Mouse (Mus musculus) erythroblast, embryonic 14.5 days (primary cell): ENCODE results near the gene Ppp1r26. TPM values are rescaled to one million over a fixed set of nuclear protein-coding genes. Genes with fewer than 3 reads are reported as not detected.

Experiments
- H3K27me3 ChIP-seq: 2 replicates; pipeline ENCODE4 v1.6.1; 2012; ENCODE audit warnings: inconsistent platforms; ENCODE audit not compliant: control insufficient read depth
- H3K36me3 ChIP-seq: 2 replicates; pipeline ENCODE4 v1.6.1; 2012; ENCODE audit warnings: mild to moderate bottlenecking, inconsistent platforms; ENCODE audit not compliant: control insufficient read depth
- H3K4me1 ChIP-seq: 2 replicates; pipeline ENCODE4 v1.6.1; 2012; ENCODE audit warnings: inconsistent platforms; ENCODE audit not compliant: control insufficient read depth
- H3K4me3 ChIP-seq: replicated peaks from 2 replicates; pipeline ENCODE3; 2012; ENCODE audit warnings: moderate library complexity, mild to moderate bottlenecking, inconsistent platforms
- H3K9me3 ChIP-seq: 2 replicates; pipeline ENCODE4 v1.6.1; 2012; ENCODE audit warnings: low read length, inconsistent platforms, mixed read lengths; ENCODE audit not compliant: control insufficient read depth
- GATA1 ChIP-seq: IDR thresholded peaks from 2 replicates; pipeline ENCODE4 v1.6.1; 2012; ENCODE audit warnings: low read length, inconsistent platforms, mixed read lengths
- TAL1 ChIP-seq: IDR thresholded peaks from 3 replicates; pipeline ENCODE4 v1.6.1; 2012; ENCODE audit warnings: low read length, inconsistent platforms, mixed read lengths
- polyA plus RNA-seq: library from polyadenylated mRNA; stranded (reverse); fragments of >175 nt; gene quantifications from 2 replicates; pipeline ENCODE4 v1.2.3, GENCODE M21; 2012

Ppp1r26 gene
- polyA plus RNA-seq, 1 experiment: not detected

DNA sequence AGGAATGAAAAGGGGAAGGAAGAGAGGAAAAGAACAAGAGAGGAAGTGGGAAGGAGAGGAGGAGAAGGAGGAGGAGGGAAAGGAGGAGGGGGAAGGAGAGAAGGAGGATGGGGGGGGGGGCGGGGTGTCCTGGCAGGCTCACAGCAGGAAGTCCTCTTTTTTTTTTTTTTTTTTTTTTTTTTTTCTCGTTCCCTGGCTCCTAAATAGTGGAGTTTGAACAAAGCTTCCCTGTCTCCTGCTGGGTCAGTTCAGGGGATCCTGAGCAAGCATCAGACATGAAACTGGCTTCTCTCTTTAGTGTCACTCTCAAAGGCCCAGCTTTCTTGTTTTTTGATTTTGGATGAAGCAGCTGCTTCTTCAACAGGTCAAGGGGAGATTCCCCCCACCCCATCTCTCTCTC, 13.1 kb upstream of the Ppp1r26 start:
- Histone ChIP-seq H3K27me3 (no peaks in the 10 kb centered on the region), H3K4me1 (no peaks in the 10 kb centered on the region), H3K9me3 (peaks cover 4% of the 10 kb centered on the region; the same call in 1 of the 2 replicates), H3K36me3 (no peaks in the 10 kb centered on the region), H3K4me3 (no peak overlapping the region)
- TF ChIP-seq GATA1 (no peak), TAL1 (no peak)

DNA sequence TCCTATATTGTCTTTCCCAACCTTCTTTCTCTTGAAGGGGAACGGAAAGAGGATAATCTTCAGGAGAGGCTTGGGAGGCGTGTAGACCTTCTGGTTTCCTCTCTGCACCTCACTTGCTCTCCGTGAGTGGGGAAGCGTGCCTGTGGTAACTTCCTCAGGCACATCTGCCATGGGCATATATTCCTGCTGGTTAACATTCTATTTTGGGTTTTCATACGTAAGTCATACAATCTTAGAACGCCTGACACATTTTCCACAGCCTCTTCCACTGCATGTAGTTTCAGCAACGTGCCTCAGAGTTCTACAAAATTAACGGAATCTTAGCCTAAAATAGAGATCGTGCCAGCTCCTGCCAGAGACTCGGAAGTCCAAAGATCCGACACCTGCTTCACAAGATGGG, 11.2 kb upstream of the Ppp1r26 start:
- Histone ChIP-seq H3K9me3 (no peaks in the 10 kb centered on the region), H3K4me1 (no peaks in the 10 kb centered on the region), H3K36me3 (no peaks in the 10 kb centered on the region), H3K4me3 (no peak overlapping the region), H3K27me3 (no peaks in the 10 kb centered on the region)
- no peak for TF ChIP-seq GATA1
- TF ChIP-seq TAL1: no peak

DNA sequence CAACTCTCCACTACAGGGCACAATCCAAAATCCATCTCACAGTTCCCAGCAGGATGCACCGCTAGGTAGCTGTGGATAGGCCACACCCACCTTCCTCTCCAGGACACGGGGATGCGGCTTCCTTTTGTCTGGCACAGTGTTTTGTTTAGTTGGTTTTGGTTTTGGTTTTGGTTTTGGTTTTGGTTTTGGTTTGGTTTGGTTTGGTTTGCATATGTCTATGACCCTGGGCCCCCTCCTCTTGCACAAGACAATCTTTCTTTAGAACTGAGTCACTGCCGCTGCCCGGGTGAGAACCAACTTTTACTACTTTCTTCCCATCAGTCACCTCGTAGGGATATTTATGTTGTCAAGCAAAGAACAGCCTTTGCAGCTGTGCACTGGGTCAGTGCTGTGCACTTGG, 5.8 kb upstream of the Ppp1r26 start:
- H3K36me3 ChIP-seq: no peaks in the 10 kb centered on the region
- no peak for TF ChIP-seq GATA1
- no peak for TF ChIP-seq TAL1
- no peaks in the 10 kb centered on the region for H3K9me3 ChIP-seq
- no peak overlapping the region for H3K4me3 ChIP-seq
- peaks cover 11% of the 10 kb centered on the region for H3K27me3 ChIP-seq
- no peaks in the 10 kb centered on the region for H3K4me1 ChIP-seq

DNA sequence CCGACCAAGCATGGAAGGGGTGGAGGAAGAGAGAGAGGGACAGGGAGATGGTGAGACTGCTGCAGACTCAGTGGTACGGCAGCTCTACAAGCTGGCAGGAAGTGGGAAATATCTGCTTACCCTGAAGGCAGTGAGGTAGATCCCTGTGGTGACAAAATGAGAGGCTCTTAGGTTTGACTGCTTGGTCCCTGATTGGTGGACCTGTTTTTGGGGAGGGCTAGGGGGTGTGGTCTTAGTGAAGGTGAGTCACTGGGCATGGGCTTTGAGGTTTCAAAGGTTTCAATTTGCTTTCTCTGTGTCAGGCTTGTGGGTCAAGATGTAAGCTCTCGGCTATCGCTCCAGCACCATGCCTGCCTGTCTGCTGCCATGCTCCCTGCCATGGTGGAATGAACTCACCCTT, 1.5 kb upstream of the Ppp1r26 start:
- Histone ChIP-seq H3K9me3 (no peaks in the 10 kb centered on the region), H3K4me3 (no peak overlapping the region), H3K36me3 (no peaks in the 10 kb centered on the region), H3K27me3 (peaks cover 44% of the 10 kb centered on the region), H3K4me1 (no peaks in the 10 kb centered on the region)
- TF ChIP-seq TAL1: no peak
- TF ChIP-seq GATA1: no peak

DNA sequence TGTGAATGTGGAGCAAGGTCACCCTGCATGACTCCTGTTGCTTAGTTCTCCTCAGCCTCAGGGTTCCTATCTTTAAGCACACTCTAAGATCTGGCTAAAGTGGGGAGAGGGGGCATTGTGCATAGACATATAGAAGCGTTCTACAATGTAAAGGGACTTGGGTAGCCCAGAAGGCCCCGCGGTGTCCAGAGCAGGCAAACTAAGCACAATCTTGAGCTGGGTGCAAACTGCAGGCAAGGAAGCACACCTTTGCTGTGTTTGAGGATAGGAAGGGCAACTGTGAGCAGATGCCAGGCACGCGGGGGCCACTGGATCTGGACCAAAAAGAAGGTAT, 452 bp upstream of the Ppp1r26 start:
- H3K9me3 ChIP-seq: no peaks in the 10 kb centered on the region
- H3K27me3 ChIP-seq: peaks cover 44% of the 10 kb centered on the region
- no peaks in the 10 kb centered on the region for H3K4me1 ChIP-seq
- TF ChIP-seq TAL1 (no peak), GATA1 (no peak)
- no peaks in the 10 kb centered on the region for H3K36me3 ChIP-seq
- peak overlapping the region; percentile 37 for H3K4me3 ChIP-seq

DNA sequence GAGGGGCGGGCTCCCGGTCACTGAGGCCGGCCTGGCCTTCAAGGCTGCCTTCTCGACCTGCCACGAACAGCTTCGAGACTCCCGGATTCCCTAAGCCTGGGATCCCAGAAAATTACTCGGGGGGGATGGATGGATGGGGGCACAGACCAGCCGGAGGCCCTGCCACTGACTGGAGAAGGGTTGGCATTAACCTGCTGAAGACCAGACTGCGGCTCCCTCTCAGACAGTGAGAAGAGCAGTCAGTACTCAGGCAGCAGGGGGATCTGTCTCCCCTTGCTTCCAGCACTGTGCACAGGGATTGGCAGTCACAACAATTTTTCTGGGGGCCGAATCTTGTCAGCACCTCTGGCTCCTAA, 693 bp downstream of the Ppp1r26 start:
- Histone ChIP-seq H3K9me3 (no peaks in the 10 kb centered on the region), H3K4me3 (no peak overlapping the region), H3K27me3 (peaks cover 44% of the 10 kb centered on the region), H3K4me1 (no peaks in the 10 kb centered on the region), H3K36me3 (no peaks in the 10 kb centered on the region)
- TF ChIP-seq GATA1 (no peak), TAL1 (no peak)

DNA sequence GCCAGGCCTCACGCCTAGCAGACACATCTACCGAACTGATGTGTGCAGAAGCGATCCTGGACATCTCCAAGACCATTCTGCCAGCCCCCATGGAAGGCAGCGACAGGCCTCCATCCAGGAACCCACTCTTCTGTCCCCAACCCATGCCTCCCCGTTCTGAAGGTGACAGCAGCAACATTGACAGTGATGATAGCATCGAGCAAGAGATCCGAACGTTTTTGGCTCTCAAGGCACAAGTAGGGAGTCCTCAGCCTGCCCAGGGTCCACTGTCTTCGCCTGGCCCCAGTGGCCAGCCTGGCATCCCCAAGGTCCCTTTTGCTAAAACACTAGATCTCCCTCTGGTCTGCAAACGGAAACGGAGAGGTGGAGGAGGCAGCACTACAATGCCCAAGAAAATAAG, 5.1 kb downstream of the Ppp1r26 start:
- no peaks in the 10 kb centered on the region for H3K4me1 ChIP-seq
- no peaks in the 10 kb centered on the region for H3K9me3 ChIP-seq
- TF ChIP-seq TAL1 (no peak), GATA1 (no peak)
- no peaks in the 10 kb centered on the region for H3K36me3 ChIP-seq
- H3K27me3 ChIP-seq: peaks cover 24% of the 10 kb centered on the region
- no peak overlapping the region for H3K4me3 ChIP-seq

DNA sequence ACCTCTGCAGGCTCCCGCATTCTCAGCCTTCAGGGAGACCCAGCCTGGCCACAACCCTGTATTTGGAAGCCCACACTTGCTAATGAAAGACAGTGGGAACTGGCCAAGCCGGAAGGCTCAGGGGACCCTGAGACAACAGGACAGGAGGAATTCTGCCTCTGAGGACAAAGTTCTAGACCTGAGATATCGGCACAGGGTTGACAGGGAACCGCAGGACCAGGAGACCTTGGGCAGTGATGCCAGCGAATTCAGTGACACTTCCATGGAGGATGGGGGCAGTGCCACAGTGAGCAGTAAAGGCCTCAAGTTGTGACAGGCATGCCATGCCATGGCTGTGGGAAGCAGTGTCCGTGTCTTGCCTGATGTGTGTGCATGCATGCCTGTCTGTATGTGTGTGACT, 6.9 kb downstream of the Ppp1r26 start:
- peaks cover 6% of the 10 kb centered on the region for H3K27me3 ChIP-seq
- H3K36me3 ChIP-seq: no peaks in the 10 kb centered on the region
- TF ChIP-seq TAL1 (no peak), GATA1 (no peak)
- H3K4me1 ChIP-seq: no peaks in the 10 kb centered on the region
- no peaks in the 10 kb centered on the region for H3K9me3 ChIP-seq
- no peak overlapping the region for H3K4me3 ChIP-seq

DNA sequence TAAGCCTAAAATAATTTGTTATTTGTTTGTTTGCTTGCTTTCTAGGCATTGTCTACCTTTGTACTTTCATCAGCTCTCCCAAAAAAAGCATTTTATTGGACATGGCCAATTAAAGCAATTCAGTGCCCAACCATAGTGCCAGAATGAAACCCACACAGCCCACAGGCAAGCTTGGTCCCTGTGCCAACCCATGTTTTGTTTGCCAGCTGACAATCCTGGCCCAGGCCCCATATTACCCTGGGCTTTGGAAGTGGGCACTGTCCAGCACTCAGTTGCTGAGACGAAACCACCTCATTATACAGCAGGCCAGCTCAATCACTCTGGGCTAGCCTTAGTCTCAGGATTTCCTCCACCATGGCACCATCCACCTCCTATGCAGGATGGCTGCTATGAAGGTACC, 10.0 kb downstream of the Ppp1r26 start:
- no peaks in the 10 kb centered on the region for H3K9me3 ChIP-seq
- H3K4me3 ChIP-seq: no peak overlapping the region
- H3K36me3 ChIP-seq: no peaks in the 10 kb centered on the region
- no peak for TF ChIP-seq GATA1
- no peak for TF ChIP-seq TAL1
- peaks cover 2% of the 10 kb centered on the region; the same call in 1 of the 2 replicates for H3K27me3 ChIP-seq
- H3K4me1 ChIP-seq: no peaks in the 10 kb centered on the region

DNA sequence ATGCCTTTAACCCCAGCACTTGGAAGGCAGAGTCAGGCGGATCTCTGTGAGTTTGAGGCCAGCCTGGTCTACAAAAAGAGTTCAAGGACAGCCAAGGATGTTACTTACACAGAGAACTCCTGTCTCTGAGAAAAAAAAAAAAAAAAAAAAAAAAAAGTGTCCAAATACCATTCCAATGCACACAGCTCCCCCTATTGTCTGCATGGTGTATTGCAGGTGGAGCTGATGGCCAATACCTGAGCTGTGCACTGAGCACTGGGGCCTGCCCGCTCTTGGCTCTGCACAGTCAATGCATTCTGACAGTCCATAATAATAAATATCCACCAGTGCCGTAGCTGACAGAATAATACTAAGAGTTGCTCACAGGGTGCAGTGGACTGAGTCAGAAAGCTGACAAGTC, 17.3 kb downstream of the Ppp1r26 start:
- TF ChIP-seq TAL1: no peak
- no peak for TF ChIP-seq GATA1
- H3K4me3 ChIP-seq: no peak overlapping the region
- H3K4me1 ChIP-seq: peaks cover 13% of the 10 kb centered on the region
- peaks cover 2% of the 10 kb centered on the region for H3K36me3 ChIP-seq
- H3K27me3 ChIP-seq: peaks cover 39% of the 10 kb centered on the region
- H3K9me3 ChIP-seq: no peaks in the 10 kb centered on the region
